Mouse (Mus musculus) layer of hippocampus, postnatal 10 days (tissue): ENCODE results near the gene Egfem1. TPM values are rescaled to one million over a fixed set of nuclear protein-coding genes. Genes with fewer than 3 reads are reported as not detected.

ENCODE experiments used
- DNase-seq, 2 experiments: peaks; one replicate each; pipeline ENCODE4 v3.0.0; 2021; ENCODE audit warnings: low spot score in 2 of 2
- long read RNA-seq: library from polyadenylated mRNA; stranded (forward); transcript quantifications from one replicate; pipeline ENCODE4 v2.0.0, GENCODE M21; 2023
- total RNA-seq, 2 experiments: library from RNA; stranded (reverse); gene quantifications; 2 replicates each; pipeline ENCODE4 v1.2.3; 2021

The Egfem1 gene
- total RNA-seq = 10 to 100 TPM; 20.5 to 28.3 TPM
- long read RNA-seq, partial matches to known transcripts = 1 of 6 reads
- long read RNA-seq, other reads (novel, unspliced or antisense) = 5 of 6 reads

DNA sequence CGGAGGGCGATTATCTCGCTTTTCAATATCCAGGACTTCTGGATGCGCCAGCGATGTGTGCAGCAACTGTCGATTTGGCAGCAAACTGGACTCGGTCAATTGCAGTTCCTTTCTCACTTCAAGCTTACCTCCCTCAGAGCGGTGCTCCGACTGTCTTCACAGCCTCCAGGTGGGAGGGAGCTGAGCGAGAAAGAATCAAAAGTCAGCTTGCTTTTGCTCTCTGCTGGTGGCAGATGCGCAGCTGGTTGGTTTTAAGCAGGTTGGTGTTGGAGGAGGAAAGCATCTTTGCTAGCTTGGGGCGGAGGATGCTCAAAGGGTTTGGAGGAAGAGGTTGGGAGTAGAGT, at the start of gene Egfem1:
Gene Egfem1, plus strand, starts transcription at position 72 of the 344 bp plus-strand sequence.
- DNase-seq = no peak

DNA sequence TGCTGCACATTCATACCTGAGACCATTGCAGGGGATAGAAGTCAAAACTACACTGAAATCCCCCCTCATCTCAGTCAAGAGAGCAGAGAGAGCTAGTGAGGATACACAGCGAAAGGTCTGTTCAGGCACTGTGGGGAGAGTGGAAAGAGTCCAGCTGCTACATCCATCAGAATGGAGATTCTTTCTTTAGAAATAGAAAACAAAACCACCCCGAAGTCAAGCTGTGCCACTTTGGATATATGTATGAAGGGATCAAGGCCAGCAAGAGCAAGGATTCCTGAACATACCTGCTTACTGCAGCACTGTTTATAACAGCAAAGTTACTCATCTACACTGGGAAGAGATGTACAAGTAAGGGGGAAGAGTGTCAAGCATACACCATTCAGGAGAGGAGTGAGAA, 48.7 kb upstream of the Egfem1 start:
- no peak for DNase-seq

DNA sequence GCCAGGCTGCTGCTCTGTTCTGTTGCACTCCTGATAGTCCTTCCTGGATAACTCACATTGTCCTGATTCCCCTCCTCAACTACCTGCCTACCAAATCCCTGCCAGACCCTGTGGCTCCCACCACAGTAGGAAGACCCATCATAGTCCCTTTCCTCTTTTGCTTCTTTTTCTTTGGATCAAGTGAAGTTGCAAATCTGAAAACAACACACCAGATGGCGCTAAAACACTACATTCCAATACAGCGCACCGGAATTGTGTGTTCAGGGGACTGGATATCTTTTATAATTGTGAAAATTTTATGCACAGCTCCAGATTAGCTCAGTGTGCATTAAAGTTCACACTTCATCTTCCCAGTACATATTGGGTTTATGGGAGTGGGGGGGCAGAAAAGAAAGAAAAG, 45.7 kb upstream of the Egfem1 start:
- DNase-seq = peak; percentile 46 to 63

DNA sequence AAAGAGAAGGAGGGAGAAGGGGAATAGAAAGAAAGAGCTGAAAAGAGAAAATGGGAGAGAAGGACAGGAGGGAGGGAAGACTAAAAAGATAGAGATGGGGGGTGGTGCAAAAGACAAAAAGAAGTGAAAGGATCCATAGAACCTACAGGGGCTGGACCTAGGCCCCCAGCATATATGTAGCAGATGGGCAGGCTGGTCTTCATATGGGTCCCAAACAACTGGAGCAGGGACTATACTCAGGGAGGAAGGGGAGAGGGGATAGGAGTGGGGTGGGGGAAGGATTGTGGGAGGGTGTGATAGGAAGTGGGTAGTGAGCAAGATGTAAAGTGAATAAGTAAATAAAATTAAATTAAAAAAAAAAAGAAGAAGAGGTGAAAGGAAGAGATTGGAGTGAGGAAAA, 45.2 kb upstream of the Egfem1 start:
- no peak for DNase-seq

DNA sequence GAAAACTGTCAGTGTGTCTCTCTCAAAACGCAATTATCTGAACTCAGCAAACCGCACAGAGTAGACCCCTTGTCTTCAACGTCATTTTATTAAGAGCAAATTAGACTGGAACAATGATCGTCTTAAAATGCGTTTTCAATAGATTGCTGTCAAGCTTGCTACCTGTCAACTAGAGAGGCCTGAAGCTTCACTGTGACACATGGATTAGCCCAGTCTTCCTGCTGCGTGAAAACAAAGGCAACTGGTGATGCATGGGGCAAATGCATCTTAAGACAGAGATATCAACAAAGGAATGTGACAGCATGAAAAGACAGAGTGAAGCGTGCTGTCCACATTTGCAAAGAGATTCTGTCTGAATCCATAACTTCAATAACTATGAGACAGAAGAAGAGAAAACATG, 41.8 kb upstream of the Egfem1 start:
- no peak for DNase-seq

DNA sequence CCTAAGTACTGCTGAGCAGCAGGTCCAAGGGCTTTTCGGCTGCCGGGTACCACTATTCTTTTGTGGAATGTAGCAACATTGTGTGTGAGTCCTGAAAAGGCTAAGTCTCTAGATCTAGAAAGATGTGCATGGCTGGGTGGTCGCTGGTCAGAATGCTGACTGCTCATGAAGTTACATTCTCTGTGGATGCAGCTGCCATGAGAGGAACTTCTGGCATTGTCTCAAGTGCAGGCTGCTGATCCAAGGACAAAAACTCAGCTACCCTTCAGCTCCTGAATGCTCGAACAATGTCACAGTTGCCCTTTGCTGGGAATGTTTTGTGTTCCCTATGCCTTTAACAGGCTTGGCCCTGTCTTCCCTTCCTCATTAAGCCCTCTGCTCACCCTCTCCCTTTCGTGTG, 35.5 kb upstream of the Egfem1 start:
- no peak for DNase-seq

DNA sequence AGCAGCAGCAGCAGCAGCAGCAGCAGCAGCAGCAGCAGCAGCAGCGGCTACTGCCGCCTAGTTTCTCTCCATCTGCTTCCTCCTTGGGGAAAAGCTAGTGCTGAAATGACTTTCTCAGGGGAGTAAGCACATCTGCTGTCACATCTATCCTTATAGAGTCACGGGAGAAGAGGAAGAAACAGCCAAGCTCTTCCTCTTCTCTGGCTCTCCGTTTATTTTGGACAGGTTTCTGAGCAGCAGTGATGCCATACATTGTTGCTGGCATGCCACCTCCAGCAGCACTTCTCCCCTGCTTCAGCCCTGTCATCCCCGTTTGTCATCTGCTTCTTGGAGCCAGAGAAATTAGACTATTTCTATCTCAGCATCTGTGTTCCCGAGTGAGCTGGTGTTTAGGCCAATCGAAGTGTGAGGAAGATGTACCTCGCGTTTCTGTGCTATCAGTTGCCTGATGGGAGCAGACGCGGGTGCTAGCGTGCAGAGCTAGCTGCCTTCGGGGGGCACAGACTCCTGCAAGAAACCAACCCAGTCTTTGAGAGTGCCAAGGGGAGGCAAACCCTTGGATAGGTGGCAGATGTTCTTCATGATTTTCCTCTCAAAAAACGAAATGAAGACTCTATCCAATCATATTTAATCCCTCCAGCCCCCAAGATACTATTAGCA, 34.4 kb upstream of the Egfem1 start:
- no peak for DNase-seq

DNA sequence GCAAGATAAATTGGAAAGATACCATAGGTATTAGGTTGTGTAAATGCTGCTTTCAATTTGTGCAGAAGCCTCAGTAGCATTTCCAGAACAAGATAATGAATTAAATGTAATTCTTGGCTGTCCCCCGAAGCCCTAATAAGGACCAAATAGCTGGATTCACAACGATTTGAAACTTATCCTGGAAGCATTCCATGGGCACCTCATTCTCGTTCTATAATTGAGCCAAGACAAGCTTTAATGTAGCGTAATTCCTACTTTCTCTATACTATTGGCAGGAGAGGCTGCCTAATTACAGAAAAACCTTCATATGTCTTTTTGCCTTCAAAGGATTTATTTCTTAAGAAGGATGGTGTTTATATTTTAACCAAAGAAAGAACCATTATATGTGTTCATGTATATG, 18.7 kb upstream of the Egfem1 start:
- DNase-seq = no peak

DNA sequence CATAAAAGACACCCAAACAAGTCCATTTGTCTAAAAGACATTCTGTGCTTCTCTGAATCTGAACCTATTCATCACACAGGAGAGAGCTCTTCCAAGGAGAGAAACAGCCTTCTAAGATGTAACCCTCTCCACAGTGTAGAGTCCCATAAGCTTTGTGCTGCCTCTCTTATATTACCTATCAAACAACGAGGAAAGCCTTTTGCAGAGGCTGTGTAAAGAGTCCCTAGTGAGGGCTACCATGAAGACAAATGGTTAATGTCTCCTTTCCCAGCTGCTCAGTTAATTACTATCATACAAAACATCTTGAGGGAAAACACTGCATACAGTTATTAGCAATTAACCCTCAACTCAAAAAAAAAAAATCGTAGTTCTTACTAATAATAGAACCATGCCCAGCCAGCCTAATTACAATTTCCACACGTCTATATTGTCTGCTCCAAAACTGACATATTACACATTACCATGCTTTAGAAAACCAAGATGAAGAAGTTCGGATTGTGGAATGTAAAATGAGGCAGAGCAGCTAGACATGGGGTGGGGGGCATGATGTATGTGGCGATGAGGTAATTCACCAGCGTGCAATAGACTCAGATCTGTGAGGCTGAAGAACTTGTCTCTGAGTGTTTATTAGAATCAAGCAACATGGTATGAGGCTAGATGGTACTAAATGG, 13.3 kb upstream of the Egfem1 start:
- no peak for DNase-seq

DNA sequence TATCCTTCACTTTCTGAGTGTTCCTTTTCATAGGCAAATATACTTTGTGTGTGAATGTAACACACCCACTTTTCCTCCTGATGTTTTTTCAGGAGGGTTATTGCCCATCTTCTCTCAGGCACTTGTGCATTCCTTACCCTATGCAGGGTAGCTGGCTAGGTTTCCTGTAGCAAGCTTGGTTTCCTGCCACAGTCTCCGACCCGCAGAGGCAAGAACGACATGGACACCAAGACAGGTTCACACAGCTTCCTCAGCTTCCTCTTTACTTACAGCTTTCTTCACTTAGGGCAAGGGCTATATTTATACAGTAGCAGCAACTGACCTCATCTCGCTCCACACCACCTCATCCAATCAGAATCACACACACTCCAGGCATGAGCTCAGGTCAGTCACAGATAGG, 10.5 kb upstream of the Egfem1 start:
- no peak for DNase-seq

DNA sequence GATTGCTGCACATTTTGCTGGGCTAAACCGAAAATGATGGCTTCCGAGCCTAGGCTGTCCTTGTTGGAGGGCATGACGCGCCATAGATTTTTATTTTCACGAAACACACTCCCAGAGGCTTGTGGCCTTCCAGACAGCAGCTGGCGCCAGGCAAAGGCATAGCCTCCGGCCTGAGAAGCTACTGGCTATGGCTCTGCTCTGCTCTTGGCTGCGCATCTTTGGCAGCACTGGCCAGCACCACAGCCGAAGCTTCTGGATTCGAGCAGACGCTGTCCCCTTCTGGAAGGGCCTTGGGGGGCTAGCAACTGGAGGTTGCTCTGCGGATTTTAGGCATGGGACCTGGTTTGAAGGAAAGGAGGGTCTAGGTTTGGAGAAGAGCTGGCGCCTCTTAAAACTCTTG, 306 bp upstream of the Egfem1 start:
- DNase-seq = peak; percentile 33 to 50

DNA sequence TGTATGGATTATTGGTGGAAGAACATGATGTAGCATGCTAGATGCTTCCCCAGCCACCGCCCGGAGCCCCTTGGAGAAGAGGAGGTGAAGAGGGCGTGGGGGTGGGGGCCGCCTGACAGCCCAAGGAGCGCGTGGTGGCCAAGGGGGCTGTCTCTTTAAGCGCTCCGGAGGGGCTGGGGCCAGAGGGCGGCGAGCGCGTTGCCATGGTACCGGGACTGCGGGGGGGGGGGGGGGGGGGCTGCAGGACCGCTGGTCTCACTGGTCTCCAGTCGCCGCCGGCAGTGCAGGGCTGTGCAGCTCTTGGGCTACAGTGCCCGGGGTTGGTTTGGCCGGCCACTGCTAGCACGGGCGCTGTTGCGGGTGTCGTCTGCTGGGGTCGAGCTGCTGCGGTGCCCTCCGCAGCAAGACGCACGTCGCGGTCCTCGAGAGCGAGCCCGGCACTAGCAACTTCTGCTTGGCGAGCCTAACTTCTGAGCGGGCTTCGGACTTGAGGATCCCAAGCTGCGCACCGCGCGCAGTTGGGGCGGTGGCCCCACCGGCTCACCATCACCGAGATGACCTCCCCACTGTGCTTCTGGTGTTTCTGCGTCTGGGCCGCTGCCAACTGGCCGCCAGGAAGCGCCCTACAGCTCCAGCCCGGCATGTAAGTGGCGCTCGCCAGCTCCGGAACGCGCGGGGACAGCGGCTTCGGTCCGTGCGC, 623 bp downstream of the Egfem1 start:
- DNase-seq = peak; percentile 54 to 66

DNA sequence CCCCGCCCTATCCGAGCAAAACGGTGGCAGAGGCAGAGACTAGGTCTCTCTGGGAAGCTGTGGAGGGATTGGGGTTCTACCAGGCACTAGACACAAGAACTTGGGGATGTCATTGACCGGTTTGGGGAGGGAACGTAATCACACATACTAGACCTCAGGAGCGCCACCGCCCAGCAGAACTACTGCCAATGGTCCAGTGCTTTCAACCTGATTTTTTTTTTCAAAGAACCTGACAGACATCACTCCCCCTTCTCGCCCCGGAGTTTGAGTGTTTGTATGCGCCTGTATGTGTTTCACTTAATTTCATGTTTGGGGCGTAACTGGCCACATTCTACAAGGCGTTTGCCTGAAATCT, 1.1 kb downstream of the Egfem1 start:
- DNase-seq = no peak

DNA sequence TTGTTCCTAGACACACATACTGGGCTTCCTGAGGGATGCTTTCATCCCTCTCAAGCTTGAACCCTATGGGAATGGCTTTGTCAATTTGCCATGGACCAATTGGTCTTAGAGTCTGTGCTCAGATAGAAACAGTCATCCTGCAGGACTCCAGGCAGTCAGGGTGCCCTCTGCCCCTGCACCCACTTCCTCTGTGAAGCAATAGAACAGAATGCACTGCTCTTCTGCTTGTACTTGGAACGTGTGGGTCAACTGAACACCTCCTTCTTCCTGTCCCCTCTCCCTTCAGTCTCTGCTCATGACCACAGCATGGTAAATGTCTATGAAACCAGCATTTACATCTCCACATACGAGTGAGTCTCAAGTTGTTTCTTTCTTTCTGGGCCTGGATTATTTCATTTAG, 16.6 kb downstream of the Egfem1 start:
- no peak for DNase-seq

DNA sequence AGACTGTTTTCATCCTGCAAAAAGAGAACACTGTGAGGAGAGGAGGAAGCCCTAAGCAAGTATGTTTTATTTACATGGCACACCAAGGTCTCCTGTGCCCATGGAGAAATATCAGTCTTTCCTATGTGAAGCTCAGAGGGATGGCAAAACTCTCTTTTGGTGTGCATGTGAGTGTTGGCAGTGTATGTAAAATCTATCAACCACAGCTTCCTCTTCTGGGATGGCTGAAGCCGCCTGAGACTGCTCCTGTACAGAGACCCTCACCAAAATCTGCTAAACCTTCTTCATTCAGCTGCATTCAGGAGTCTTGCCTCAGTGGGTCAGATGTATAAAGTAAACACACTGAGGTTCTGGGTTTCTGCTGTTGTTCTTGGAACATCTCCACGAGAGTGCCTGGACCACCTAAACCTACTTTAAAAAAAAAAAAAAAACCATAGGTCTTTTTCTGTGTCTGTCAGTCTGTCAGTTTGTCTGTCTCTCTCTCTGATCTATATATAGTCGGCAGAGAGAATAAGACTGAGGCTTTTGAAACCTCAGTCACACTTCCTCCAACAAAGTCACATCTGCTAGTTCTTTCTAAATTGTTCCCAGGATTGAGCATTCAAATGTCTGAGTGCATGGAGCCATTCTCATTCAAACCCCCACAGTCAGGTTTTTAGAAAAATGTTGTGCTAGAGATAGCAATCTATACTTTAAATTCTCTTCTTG, 24.3 kb downstream of the Egfem1 start:
- no peak for DNase-seq

DNA sequence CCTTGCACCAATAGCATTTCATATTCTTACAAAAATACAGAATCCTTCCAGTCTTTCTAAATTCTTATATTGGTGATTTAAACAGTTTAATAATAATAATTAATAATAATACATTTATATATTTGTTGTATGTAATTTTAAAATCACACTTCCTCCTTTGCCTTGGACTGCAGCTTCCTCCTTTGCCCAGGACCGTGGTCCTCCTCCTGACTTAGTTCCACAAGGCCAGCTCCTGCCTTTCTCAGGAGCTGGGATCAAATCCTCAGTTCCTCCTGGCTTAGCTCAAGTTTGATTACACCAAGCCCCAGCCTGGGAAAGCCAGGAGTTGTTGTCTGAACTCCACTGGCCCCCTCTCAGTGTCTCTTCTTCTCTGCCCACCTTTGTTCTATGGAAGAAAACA, 25.3 kb downstream of the Egfem1 start:
- no peak for DNase-seq

DNA sequence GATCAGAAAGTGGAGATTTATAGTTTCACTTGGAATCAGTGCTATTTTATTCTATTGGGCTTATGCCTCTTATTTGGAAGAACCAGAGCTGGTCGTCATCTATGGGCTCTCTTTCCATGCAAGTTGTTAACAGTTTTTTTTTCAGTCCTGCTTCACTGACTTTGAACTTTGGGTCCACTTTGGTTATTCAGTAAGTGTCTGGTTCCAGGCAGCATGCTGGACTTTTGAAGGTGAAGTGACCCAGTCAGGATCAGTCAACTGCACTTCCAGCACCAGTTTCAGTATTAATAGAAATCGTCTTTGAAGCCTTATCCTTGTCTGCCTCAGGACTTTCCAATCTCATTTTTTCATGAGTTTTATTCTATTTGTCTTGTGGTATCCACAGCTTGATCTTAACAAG, 28.5 kb downstream of the Egfem1 start:
- no peak for DNase-seq

DNA sequence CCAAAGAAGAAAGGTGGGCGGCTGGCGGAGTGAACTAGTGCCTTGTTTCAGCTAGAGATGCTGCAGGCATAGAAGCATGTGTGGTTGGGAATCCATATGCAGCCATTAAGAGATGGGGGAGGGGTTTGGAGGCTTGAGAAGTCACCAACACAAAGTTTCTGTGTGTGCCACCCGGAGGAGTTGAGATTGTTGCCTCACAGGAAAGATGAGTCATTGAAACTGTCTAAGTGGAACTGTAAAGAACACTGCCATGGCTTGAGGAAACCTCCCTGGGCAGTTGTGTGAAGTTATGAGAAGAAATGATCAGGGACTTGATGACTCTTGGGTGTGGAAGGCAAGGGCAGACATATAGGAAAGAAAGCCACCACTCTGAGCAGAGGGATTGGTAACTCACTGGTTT, 32.7 kb downstream of the Egfem1 start:
- DNase-seq = no peak

DNA sequence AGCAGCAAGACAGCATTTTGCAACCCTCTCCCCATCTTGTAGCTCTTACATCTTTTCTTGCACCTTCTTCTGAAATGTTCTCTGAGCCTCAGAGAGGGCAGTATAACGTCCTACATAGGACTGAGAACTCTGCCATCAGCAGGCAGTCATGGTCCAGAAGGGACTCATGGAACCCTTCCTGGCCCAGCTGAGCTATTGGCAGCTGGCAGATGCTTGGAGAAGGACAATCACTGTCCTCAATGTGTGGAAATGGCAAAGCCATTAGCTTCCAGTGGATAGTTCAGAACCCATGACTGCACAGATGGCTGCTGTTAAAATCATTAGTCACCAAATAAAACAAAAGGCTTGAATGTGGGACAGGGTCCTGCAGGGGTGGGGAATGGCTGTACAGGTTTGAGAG, 35.6 kb downstream of the Egfem1 start:
- DNase-seq = no peak

DNA sequence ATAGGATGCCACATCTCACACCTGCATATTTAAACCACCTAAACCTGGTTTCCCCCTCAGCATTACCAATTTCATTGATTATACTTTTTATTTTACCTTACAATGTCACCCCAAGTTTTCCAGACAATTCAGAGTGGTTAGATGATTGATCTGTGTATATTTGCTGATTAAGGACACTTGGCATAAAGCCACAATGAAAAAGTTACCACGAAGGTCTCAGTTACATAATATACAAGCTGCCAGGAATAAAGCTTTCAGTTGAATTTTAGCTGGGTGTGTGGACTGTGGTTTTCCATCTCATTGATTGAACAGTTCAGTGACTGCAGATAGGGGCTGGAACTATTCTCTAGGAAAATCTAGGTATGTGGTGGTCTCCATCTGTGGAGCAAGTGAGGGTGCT, 40.7 kb downstream of the Egfem1 start:
- no peak for DNase-seq

DNA sequence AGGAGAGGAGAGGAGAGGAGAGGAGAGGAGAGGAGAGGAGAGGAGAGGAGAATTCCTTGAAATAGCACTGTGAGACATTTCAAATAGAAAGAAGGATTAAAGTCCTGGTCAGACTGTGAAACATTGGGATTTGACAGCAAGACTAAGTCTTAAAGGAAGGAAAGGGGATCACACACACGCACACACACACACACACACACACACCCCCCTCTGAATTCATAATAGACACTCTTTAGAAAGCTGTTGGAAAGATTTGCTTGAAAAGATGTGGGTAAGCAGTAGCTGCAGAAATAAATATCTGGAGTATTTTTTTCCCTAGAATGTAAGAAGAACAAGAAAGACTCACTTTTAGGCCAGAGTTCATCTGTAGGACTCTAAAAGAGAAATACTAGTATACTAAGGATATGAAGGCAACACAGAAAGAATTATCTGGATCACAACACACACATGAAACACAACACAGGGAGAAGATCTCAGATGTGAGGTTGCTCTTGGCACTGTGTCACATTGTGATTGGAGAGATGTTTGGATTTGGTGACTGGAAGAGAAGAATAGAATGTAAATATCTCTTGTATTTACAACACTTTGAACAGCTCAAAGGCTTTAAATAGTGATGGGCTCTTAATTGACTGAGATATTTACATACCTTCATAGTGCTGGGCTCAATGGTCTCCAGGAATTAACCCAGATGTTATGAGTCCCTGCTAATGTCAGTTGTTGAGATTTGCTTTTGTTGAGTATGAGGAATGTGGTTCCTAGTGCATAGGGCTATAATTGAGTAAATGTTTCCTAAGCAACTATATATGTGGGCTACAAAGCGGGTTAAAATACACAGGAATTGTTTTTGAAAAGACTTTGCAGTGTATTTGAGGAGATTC, 50.5 kb downstream of the Egfem1 start:
- DNase-seq = no peak
